ENCODE assay signal across 8 mouse cellular contexts in genomic region chr3:138488584-138489326, GRCm38 (mm10). TPM values are rescaled to one million over a fixed set of nuclear protein-coding genes. Genes with fewer than 3 reads are reported as not detected.
DNase-seq lines count a peak whose midpoint lies in the region; ATAC-seq and TF ChIP-seq lines count a peak whose summit lies in the region.

No protein-coding gene starts in this region.

- H3K9ac ChIP-seq in embryonic facial prominence, embryonic 15.5 days: peak overlapping the region; percentile 47
- peak overlapping the region; percentile 84 for H3K9ac ChIP-seq in intestine, embryonic 15.5 days
- H3K9ac ChIP-seq in midbrain, embryonic 13.5 days (replicated peaks): peak overlapping the region; percentile 88

- intact Hi-C loops in gastrocnemius, postnatal 14 days (cut with DNase I; ENCODE audit: low total_unique reads): no loop called here

- TF ChIP-seq POLR2A in spleen, adult 2 months (IDR thresholded peaks at IDR 0.05; ENCODE audit: low read depth, low read length): no peak

- H3K9me3 ChIP-seq in embryonic facial prominence, embryonic 15.5 days (replicated peaks): no peaks in the 10 kb centered on the region
- H3K9me3 ChIP-seq in intestine, embryonic 15.5 days: no peaks in the 10 kb centered on the region
- no peaks in the 10 kb centered on the region for H3K9me3 ChIP-seq in midbrain, embryonic 13.5 days

- peak; percentile 48 for DNase-seq in gastrocnemius, postnatal 14 days
- no peak for DNase-seq in gastrocnemius, postnatal 25 days
- no peak for DNase-seq in spleen, adult 2 months (ENCODE audit: low read depth in 1 of 2, low spot score in 2 of 2)
- no peak for DNase-seq in spleen, adult 12 weeks (ENCODE audit: low spot score)
- DNase-seq in urinary bladder, postnatal 25 days (ENCODE audit: low spot score): no peak

- H3K4me2 ChIP-seq in embryonic facial prominence, embryonic 15.5 days (replicated peaks): peak overlapping the region; percentile 59
- H3K4me2 ChIP-seq in intestine, embryonic 15.5 days (replicated peaks): peak overlapping the region; percentile 60
- H3K4me2 ChIP-seq in midbrain, embryonic 13.5 days (replicated peaks): peak overlapping the region; percentile 61

- TF ChIP-seq CTCF in spleen, adult 2 months (IDR thresholded peaks at IDR 0.05; ENCODE audit: extremely low read depth, insufficient read depth, insufficient read length, insufficient replicate concordance): no peak

- peak overlapping the region; percentile 81 for H3K27ac ChIP-seq in spleen, adult 2 months (ENCODE audit: insufficient read depth, low read length)
- H3K27ac ChIP-seq in embryonic facial prominence, embryonic 15.5 days (replicated peaks): peak overlapping the region; percentile 71
- peak overlapping the region; percentile 81 for H3K27ac ChIP-seq in intestine, embryonic 15.5 days
- H3K27ac ChIP-seq in midbrain, embryonic 13.5 days: peak overlapping the region; percentile 83

- ATAC-seq in embryonic facial prominence, embryonic 15.5 days (ENCODE audit: insufficient number of reproducible peaks, low FRiP score, low TSS enrichment, low read depth): peak; percentile 56
- peak; percentile 80 for ATAC-seq in intestine, embryonic 15.5 days
- ATAC-seq in midbrain, embryonic 13.5 days: no peak; the same call in 1 of the 2 replicates

- H3K36me3 ChIP-seq in spleen, adult 2 months (ENCODE audit: control insufficient read depth, insufficient read depth, low read length): peaks cover 3% of the 10 kb centered on the region; the same call in 1 of the 2 replicates
- H3K36me3 ChIP-seq in embryonic facial prominence, embryonic 15.5 days: peaks cover 17% of the 10 kb centered on the region
- H3K36me3 ChIP-seq in intestine, embryonic 15.5 days: no peaks in the 10 kb centered on the region
- peaks cover 14% of the 10 kb centered on the region for H3K36me3 ChIP-seq in midbrain, embryonic 13.5 days

- H3K4me3 ChIP-seq in spleen, adult 2 months (ENCODE audit: extremely low read depth, insufficient read depth, insufficient read length): peak overlapping the region; percentile 98
- H3K4me3 ChIP-seq in embryonic facial prominence, embryonic 15.5 days (replicated peaks): peak overlapping the region; percentile 63
- H3K4me3 ChIP-seq in intestine, embryonic 15.5 days (replicated peaks): peak overlapping the region; percentile 84
- peak overlapping the region; percentile 88 for H3K4me3 ChIP-seq in midbrain, embryonic 13.5 days (replicated peaks)

- under 1% methylated on average over 57 of the region's 61 CpGs for WGBS in spleen, adult 2 months
- WGBS in embryonic facial prominence, embryonic 15.5 days: under 1% methylated on average over 61 of the region's 61 CpGs
- under 1% methylated on average over 59 of the region's 61 CpGs for WGBS in intestine, embryonic 15.5 days
- WGBS in midbrain, embryonic 13.5 days: under 1% methylated on average over 58 of the region's 61 CpGs

- peaks cover 2% of the 10 kb centered on the region; the same call in 1 of the 2 replicates for H3K4me1 ChIP-seq in spleen, adult 2 months (ENCODE audit: control insufficient read depth, insufficient read depth, insufficient read length)
- peaks cover 10% of the 10 kb centered on the region for H3K4me1 ChIP-seq in embryonic facial prominence, embryonic 15.5 days
- peaks cover 4% of the 10 kb centered on the region; the same call in 1 of the 2 replicates for H3K4me1 ChIP-seq in intestine, embryonic 15.5 days (replicated peaks)
- H3K4me1 ChIP-seq in midbrain, embryonic 13.5 days (replicated peaks): peaks cover 15% of the 10 kb centered on the region

- H3K27me3 ChIP-seq in spleen, adult 2 months (ENCODE audit: control insufficient read depth, insufficient read depth, low read length): no peaks in the 10 kb centered on the region
- H3K27me3 ChIP-seq in embryonic facial prominence, embryonic 15.5 days: no peaks in the 10 kb centered on the region
- H3K27me3 ChIP-seq in intestine, embryonic 15.5 days (replicated peaks): no peaks in the 10 kb centered on the region
- H3K27me3 ChIP-seq in midbrain, embryonic 13.5 days: no peaks in the 10 kb centered on the region

RNA-seq across cellular contexts. Expression of gene Metap1, which starts 0.6 kb away (rescaled TPM):
- 10 to 100 TPM; 43.5 to 44.8 TPM for total RNA-seq in gastrocnemius, postnatal 14 days (2021)
- total RNA-seq in gastrocnemius, postnatal 25 days (2021): 10 to 100 TPM; 40.4 to 46.1 TPM
- polyA plus RNA-seq in spleen, adult 2 months (2012; rRNA removed): 6.6 and 8.5 TPM in 2 replicates
- polyA plus RNA-seq in embryonic facial prominence, embryonic 15.5 days (2015; fragmentation: Nextera tagmentation; extraction: Ambion mirVana): 38.0 and 40.3 TPM in 2 replicates
- polyA plus RNA-seq in intestine, embryonic 15.5 days (2015; fragmentation: Nextera tagmentation; extraction: Ambion mirVana): 48.0 and 48.4 TPM in 2 replicates
- polyA plus RNA-seq in midbrain, embryonic 13.5 days (2015; fragmentation: Nextera tagmentation; extraction: Ambion mirVana): 43.4 and 46.6 TPM in 2 replicates

RNA-seq across cellular contexts. Expression of gene Eif4e, which starts 37.2 kb away (rescaled TPM):
- 100 to 1,000 TPM; 101 to 108 TPM for total RNA-seq in gastrocnemius, postnatal 14 days (2021)
- total RNA-seq in gastrocnemius, postnatal 25 days (2021): 100 to 1,000 TPM; 109 to 113 TPM
- 5.3 and 7.7 TPM in 2 replicates for polyA plus RNA-seq in spleen, adult 2 months (2012; rRNA removed)
- polyA plus RNA-seq in embryonic facial prominence, embryonic 15.5 days (2015; fragmentation: Nextera tagmentation; extraction: Ambion mirVana): 299 and 311 TPM in 2 replicates
- polyA plus RNA-seq in intestine, embryonic 15.5 days (2015; fragmentation: Nextera tagmentation; extraction: Ambion mirVana): 308 and 309 TPM in 2 replicates
- 343 and 393 TPM in 2 replicates for polyA plus RNA-seq in midbrain, embryonic 13.5 days (2015; fragmentation: Nextera tagmentation; extraction: Ambion mirVana)

RNA-seq across cellular contexts. Expression of gene Adh5, which starts 45.9 kb away (rescaled TPM):
- total RNA-seq in gastrocnemius, postnatal 14 days (2021): 10 to 100 TPM; 65.5 to 69.2 TPM
- 10 to 100 TPM; 55.9 to 57.2 TPM for total RNA-seq in gastrocnemius, postnatal 25 days (2021)
- 15.1 and 15.4 TPM in 2 replicates for polyA plus RNA-seq in spleen, adult 2 months (2012; rRNA removed)
- 157 and 161 TPM in 2 replicates for polyA plus RNA-seq in embryonic facial prominence, embryonic 15.5 days (2015; fragmentation: Nextera tagmentation; extraction: Ambion mirVana)
- polyA plus RNA-seq in intestine, embryonic 15.5 days (2015; fragmentation: Nextera tagmentation; extraction: Ambion mirVana): 215 and 222 TPM in 2 replicates
- 243 and 250 TPM in 2 replicates for polyA plus RNA-seq in midbrain, embryonic 13.5 days (2015; fragmentation: Nextera tagmentation; extraction: Ambion mirVana)

Comparison
In these comparisons a context has a peak if more than half of its experiments do, and no peak if none do; other contexts are left out.
1. RNA of gene Eif4e, which starts 37.2 kb away (polyA plus RNA-seq): 343 to 393 TPM in midbrain, embryonic 13.5 days, 299 to 311 TPM in embryonic facial prominence, embryonic 15.5 days and 308 to 309 TPM in intestine, embryonic 15.5 days; 5.3 to 7.7 TPM in spleen, adult 2 months; every median in the first group is over 10 times any median in the second.
2. Peak in every context shown above with its lines, with median percentiles within 50 percentile points of each other: H3K27ac ChIP-seq, H3K4me3 ChIP-seq, H3K4me2 ChIP-seq and H3K9ac ChIP-seq.